Mouse (Mus musculus) midbrain, embryonic 12.5 days (tissue): ENCODE results near the gene Ankrd22. TPM values are rescaled to one million over a fixed set of nuclear protein-coding genes. Genes with fewer than 3 reads are reported as not detected.
"Not testable (repeated sequence)": the region's sequence is repeated elsewhere in the genome, so short reads cannot be mapped to it uniquely, and the experiment has no call there.

Experiments used
- ATAC-seq: fragments of 200-750 bp; cut with Nextera tagmentation; 2 replicates; pipeline ENCODE4 v1.8.0; 2017; ENCODE audit warnings: low read depth, moderate TSS enrichment, moderate library complexity; ENCODE audit not compliant: low FRiP score
- H3K27ac ChIP-seq: fragments of 300-500 bp; sonication (generic); replicated peaks from 2 replicates; pipeline ENCODE4 v1.5.1; 2016; ENCODE audit warnings: mild to moderate bottlenecking
- H3K27me3 ChIP-seq: fragments of 300-500 bp; sonication (generic); 2 replicates; pipeline ENCODE4 v1.6.1; 2016; ENCODE audit warnings: mild to moderate bottlenecking
- H3K36me3 ChIP-seq: fragments of 300-500 bp; sonication (generic); 2 replicates; pipeline ENCODE4 v1.6.1; 2016
- H3K4me1 ChIP-seq: fragments of 300-500 bp; sonication (generic); 2 replicates; pipeline ENCODE4 v1.6.1; 2016
- H3K4me2 ChIP-seq: fragments of 300-500 bp; sonication (generic); replicated peaks from 2 replicates; pipeline ENCODE4 v1.6.1; 2016; ENCODE audit warnings: mild to moderate bottlenecking, moderate library complexity
- H3K4me3 ChIP-seq: fragments of 300-500 bp; sonication (generic); 2 replicates; pipeline ENCODE4 v1.5.1; 2016; ENCODE audit warnings: mild to moderate bottlenecking
- H3K9ac ChIP-seq: fragments of 300-500 bp; sonication (generic); replicated peaks from 2 replicates; pipeline ENCODE4 v1.6.1; 2016; ENCODE audit warnings: mild to moderate bottlenecking, moderate library complexity
- H3K9me3 ChIP-seq: fragments of 300-500 bp; sonication (generic); 2 replicates; pipeline ENCODE4 v1.6.1; 2016; ENCODE audit warnings: mild to moderate bottlenecking
- WGBS: fragments of 180-500 bp; shearing (Covaris S2); methylation state at CpG from one replicate; pipeline ENCODE4 v1.1.7; 2016; 5-methylcytosine and 5-hydroxymethylcytosine counted together
- polyA plus RNA-seq: library from polyadenylated mRNA; unstranded; fragments of >200 nt; fragmentation: Nextera tagmentation; extraction: Ambion mirVana; gene quantifications from 2 replicates; pipeline ENCODE4 v1.2.1, GENCODE M21; 2016

The Ankrd22 gene
- not detected in 2 replicates for polyA plus RNA-seq

GRCm38 (mm10) chr19:34165891-34166290 is at the start of gene Ankrd22:
Ankrd22 (minus strand) TSS chr19:34166053.
- Histone ChIP-seq H3K36me3 (no peaks in the 10 kb centered on the region), H3K4me3 (no peak within 1 kb of the TSS), H3K4me1 (no peaks in the 10 kb centered on the region), H3K27me3 (peaks cover 52% of the 10 kb centered on the region), H3K27ac (no peak within 1 kb of the TSS), H3K9me3 (no peaks in the 10 kb centered on the region), H3K9ac (no peak within 1 kb of the TSS), H3K4me2 (no peak within 1 kb of the TSS)
- 79% methylated on average over 5 of the region's 5 CpGs for WGBS
- no peak for ATAC-seq

DNA sequence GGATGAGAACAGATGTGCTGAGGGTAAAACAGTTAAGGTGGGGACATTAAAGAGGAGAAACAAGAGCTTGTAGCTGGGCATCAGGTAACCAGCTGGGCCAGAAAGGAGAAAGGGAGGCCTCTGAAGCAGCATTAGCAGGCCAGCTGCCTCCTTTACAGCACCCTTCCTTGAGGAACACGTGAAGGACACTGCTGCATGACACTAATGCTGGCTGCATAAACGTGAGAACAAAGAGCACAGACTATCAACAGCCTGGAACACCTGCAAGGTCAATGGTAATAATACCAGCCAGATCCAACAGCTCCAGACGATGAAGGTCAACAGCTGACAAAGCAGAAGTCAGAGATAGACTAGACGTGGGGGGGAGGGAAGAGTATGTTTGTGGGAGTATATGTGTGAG is 48.3 kb upstream of the Ankrd22 start:
- Histone ChIP-seq H3K4me1 (0 out of 2 replicates have a peak, but pooled peaks cover 4% of the 10 kb centered on the region), H3K27ac (no peak overlapping the region), H3K4me2 (no peak overlapping the region), H3K27me3 (no peaks in the 10 kb centered on the region), H3K9ac (no peak overlapping the region), H3K4me3 (no peak overlapping the region), H3K36me3 (no peaks in the 10 kb centered on the region), H3K9me3 (no peaks in the 10 kb centered on the region)
- ATAC-seq: no peak
- 59% methylated on average over 4 of the region's 4 CpGs for WGBS

DNA sequence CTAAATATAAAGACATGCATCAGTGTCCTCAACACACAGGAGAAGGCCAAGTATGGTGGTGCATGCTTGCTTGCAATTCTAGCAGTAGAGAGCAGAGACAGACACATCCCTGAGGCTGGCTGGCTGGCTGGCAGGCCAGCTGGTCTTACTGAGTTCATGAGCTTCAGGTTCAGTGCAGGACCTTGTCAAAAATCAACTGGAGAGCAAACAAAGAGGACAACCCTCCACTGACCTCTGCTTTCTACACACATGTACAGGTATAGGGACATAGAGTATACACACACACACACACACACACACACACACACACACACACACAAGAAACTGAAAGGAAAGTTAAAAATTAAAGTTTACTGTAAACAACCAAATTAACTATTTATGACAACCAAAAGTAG is 47.4 kb upstream of the Ankrd22 start:
- no peak overlapping the region for H3K4me2 ChIP-seq
- no peak overlapping the region for H3K4me3 ChIP-seq
- 0 out of 2 replicates have a peak, but pooled peaks cover 4% of the 10 kb centered on the region for H3K4me1 ChIP-seq
- H3K27ac ChIP-seq: no peak overlapping the region
- H3K9me3 ChIP-seq: no peaks in the 10 kb centered on the region
- H3K36me3 ChIP-seq: no peaks in the 10 kb centered on the region
- H3K27me3 ChIP-seq: no peaks in the 10 kb centered on the region
- H3K9ac ChIP-seq: no peak overlapping the region
- no peak for ATAC-seq

GRCm38 (mm10) chr19:34212489-34213250 is 46.8 kb upstream of the Ankrd22 start:
- H3K9ac ChIP-seq: no peak overlapping the region
- H3K4me3 ChIP-seq: no peak overlapping the region
- no peaks in the 10 kb centered on the region for H3K9me3 ChIP-seq
- no peaks in the 10 kb centered on the region for H3K36me3 ChIP-seq
- H3K4me2 ChIP-seq: no peak overlapping the region
- no peak for ATAC-seq
- no peak overlapping the region for H3K27ac ChIP-seq
- no peaks in the 10 kb centered on the region for H3K27me3 ChIP-seq
- 0 out of 2 replicates have a peak, but pooled peaks cover 4% of the 10 kb centered on the region for H3K4me1 ChIP-seq
- 88% methylated on average over 12 of the region's 12 CpGs for WGBS

DNA sequence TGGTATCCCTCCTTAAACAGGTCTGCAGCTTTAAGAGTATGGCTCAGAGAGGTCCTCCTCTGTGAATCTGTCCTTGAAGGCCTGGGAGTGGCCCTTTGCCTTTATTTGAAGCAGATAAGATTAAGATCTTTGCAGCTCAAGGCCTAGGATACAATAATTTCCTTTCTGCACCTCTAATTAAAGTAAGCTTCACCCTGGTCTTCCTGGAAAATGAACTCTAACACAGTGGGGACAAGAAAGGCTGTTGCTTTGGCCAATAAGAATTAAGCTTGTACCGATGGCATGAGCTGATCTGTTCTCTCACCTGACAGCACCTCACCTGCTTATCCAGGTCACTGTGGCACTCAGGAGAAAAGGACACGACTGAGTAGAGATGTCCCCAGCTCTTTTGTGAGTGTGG is 45.0 kb upstream of the Ankrd22 start:
- H3K4me3 ChIP-seq: no peak overlapping the region
- H3K27me3 ChIP-seq: no peaks in the 10 kb centered on the region
- no peak overlapping the region for H3K27ac ChIP-seq
- WGBS: 58% methylated on average over 2 of the region's 2 CpGs
- no peaks in the 10 kb centered on the region for H3K9me3 ChIP-seq
- no peak for ATAC-seq
- H3K4me2 ChIP-seq: no peak overlapping the region
- H3K9ac ChIP-seq: no peak overlapping the region
- H3K4me1 ChIP-seq: no peaks in the 10 kb centered on the region
- no peaks in the 10 kb centered on the region for H3K36me3 ChIP-seq

DNA sequence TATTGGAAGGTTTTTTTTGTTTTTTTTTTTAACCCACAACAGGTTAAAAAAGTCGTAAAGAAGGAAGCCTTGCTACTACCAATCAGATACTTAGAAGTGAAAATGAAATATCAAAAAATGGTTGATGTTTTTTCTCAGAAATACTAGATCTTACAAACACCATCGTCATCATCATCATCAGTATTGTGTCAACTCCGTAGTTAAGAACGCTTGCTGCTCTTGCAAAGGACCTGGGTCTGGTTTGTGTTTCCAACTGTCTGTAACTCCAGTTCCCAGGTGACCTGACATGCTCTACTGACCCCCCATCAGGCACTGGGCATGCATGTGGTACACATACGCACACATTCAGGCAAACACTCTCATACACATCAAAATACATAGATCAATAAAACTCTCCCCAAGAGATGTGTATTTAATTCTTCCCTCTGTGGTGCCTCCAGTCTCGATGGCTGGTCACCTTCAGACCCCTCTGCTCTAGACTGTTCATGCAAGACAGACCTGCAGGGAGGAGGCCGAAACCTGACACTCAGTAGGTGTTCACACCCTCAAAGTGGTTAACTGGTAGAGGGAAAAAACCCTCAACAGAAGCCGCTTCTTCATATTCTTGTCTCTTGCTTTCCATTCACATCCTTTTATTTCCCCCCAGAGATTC is 44.2 kb upstream of the Ankrd22 start:
- WGBS: 86% methylated on average over 8 of the region's 8 CpGs
- Histone ChIP-seq H3K9ac (no peak overlapping the region), H3K27ac (no peak overlapping the region), H3K36me3 (no peaks in the 10 kb centered on the region), H3K27me3 (no peaks in the 10 kb centered on the region), H3K4me1 (no peaks in the 10 kb centered on the region), H3K4me2 (no peak overlapping the region), H3K9me3 (no peaks in the 10 kb centered on the region), H3K4me3 (no peak overlapping the region)
- no peak for ATAC-seq

DNA sequence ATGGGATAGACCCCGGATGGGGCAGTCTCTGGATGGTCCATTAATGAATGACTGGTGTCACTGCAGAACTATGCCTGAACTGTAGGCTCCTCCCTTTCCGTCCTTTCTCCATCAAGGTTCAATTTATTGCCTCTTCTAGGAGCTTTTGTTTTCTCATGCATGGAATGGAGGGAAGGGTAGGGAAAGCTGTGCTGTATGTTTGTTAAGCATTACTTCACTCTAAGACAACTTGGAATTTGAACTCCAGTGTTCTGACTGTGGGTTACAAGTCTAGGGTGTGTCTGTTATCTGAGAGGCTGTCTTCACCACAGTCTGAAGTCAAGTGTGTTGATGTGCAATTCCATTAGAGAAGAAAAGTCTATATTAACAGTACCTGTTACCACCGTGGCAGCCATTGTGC is 43.2 kb upstream of the Ankrd22 start:
- no peaks in the 10 kb centered on the region for H3K27me3 ChIP-seq
- no peak for ATAC-seq
- H3K9me3 ChIP-seq: no peaks in the 10 kb centered on the region
- no peaks in the 10 kb centered on the region for H3K4me1 ChIP-seq
- H3K27ac ChIP-seq: no peak overlapping the region
- H3K4me3 ChIP-seq: no peak overlapping the region
- no peak overlapping the region for H3K4me2 ChIP-seq
- no peaks in the 10 kb centered on the region for H3K36me3 ChIP-seq
- no peak overlapping the region for H3K9ac ChIP-seq
- 82% methylated on average over 3 of the region's 3 CpGs for WGBS

DNA sequence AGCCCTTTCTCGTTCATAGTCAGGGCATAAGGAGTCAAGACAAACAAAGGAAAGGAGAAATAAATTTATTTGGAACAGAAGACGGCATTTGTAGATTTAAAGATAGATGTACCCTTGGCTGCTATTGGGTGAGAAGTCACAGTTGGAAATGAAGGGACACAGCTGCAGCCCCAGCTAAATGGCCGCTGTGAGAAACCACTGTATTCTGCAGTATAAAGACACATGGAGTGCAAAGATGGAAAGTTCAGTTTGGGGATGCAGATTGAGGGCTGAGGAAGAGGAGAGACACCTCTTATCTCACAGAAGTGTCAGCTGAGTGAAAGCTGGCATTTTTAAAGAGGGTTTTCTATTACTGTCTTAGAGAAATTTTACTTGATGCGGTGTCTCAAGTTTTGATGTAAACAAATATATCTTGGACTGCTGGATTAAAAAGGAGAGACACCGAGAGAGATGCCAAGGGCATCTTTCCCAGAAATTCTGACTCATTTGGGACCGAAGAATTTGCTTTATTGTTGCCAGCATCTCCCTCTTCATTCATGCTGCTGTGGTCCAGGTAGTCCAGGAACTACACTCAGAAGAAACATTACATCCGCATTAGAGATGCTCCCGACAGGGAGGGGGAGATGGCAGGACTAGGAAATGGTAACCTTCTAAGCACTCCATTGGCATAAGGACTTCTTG is 41.0 kb upstream of the Ankrd22 start:
- Histone ChIP-seq H3K27ac (no peak overlapping the region), H3K4me3 (no peak overlapping the region), H3K9me3 (no peaks in the 10 kb centered on the region), H3K36me3 (no peaks in the 10 kb centered on the region), H3K9ac (no peak overlapping the region), H3K4me2 (no peak overlapping the region), H3K4me1 (no peaks in the 10 kb centered on the region), H3K27me3 (no peaks in the 10 kb centered on the region)
- no peak for ATAC-seq
- 89% methylated on average over 8 of the region's 8 CpGs for WGBS

DNA sequence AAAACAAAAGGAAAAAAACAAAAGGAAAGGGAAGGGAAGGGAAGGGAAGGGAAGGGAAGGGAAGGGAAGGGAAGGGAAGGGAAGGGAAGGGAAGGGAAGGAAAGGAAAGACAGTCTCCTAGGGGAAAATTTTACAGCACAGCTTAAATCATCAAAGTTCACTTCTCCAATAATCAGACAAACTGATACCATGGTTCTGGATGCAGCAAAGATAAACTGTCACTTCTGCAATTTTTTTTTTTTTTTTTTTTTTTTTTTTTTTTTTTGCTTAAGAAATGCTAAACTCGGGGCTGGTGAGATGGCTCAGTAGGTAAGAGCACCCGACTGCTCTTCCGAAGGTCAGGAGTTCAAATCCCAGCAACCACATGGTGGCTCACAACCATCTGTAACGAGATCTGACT is 40.3 kb upstream of the Ankrd22 start:
- ATAC-seq, H3K9me3 ChIP-seq: not testable (repeated sequence)

GRCm38 (mm10) chr19:34202668-34203067 is 36.8 kb upstream of the Ankrd22 start:
- H3K27ac ChIP-seq: no peak overlapping the region
- H3K9ac ChIP-seq: no peak overlapping the region
- H3K4me2 ChIP-seq: no peak overlapping the region
- ATAC-seq: no peak
- H3K27me3 ChIP-seq: no peaks in the 10 kb centered on the region
- H3K36me3 ChIP-seq: no peaks in the 10 kb centered on the region
- no peaks in the 10 kb centered on the region for H3K9me3 ChIP-seq
- 88% methylated on average over 2 of the region's 2 CpGs for WGBS
- H3K4me1 ChIP-seq: no peaks in the 10 kb centered on the region
- H3K4me3 ChIP-seq: no peak overlapping the region

More for the DNA sequence above, 40.3 kb upstream of the Ankrd22 start:
- H3K4me1 ChIP-seq, H3K9ac ChIP-seq, H3K36me3 ChIP-seq, H3K4me2 ChIP-seq, H3K27ac ChIP-seq, H3K4me3 ChIP-seq, H3K27me3 ChIP-seq: not testable (repeated sequence)
- WGBS: 86% methylated on average over 4 of the region's 4 CpGs

DNA sequence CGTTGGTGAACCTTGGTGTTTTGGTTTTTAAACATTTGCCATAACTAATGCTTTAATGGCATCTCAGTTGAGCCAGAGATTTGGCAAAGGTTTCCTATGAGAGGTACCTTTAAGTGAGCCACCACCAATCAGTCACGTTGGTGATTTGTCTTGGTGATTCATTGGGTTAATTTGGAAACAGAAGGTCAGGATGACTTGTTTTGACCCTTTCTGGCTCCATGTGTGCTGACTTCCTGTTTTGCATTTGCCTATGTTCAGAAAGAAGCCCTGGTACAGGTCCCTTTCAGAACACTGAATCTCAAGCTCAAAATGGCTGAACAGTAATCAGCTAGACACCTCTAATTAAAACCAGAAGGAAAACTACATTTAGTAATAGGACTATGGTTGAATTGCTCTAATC is 33.6 kb upstream of the Ankrd22 start:
- Histone ChIP-seq H3K9ac (no peak overlapping the region), H3K27ac (no peak overlapping the region), H3K27me3 (peaks cover under 1% of the 10 kb centered on the region; the same call in 1 of the 2 replicates), H3K4me3 (no peak overlapping the region), H3K9me3 (no peaks in the 10 kb centered on the region), H3K36me3 (no peaks in the 10 kb centered on the region), H3K4me2 (no peak overlapping the region), H3K4me1 (no peaks in the 10 kb centered on the region)
- 84% methylated on average over 2 of the region's 2 CpGs for WGBS
- ATAC-seq: no peak

DNA sequence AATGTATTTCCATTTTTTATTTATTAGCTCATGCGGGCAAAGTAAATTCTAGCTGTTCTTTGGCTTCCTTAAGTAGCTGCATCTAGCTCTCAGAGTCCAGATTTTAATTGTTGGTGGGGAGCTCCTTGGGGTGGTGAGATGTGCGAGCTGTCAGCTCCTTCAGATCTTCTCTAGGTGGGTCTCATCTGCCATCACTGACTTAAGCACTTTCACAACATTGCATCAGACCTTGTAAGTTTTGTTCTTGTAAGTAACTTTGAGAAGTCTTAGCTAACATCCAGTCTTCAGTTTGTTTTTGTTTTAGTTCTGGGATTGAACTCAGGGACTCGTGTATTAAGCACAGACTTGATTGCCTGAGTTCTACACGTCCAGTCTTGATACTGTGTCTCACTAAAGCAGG is 33.0 kb upstream of the Ankrd22 start:
- no peak overlapping the region for H3K4me3 ChIP-seq
- no peak overlapping the region for H3K27ac ChIP-seq
- H3K27me3 ChIP-seq: peaks cover 6% of the 10 kb centered on the region
- no peak for ATAC-seq
- no peaks in the 10 kb centered on the region for H3K9me3 ChIP-seq
- H3K36me3 ChIP-seq: no peaks in the 10 kb centered on the region
- H3K4me2 ChIP-seq: no peak overlapping the region
- no peaks in the 10 kb centered on the region for H3K4me1 ChIP-seq
- WGBS: 86% methylated on average over 4 of the region's 4 CpGs
- H3K9ac ChIP-seq: no peak overlapping the region
